Mouse (Mus musculus): ENCODE data around the gene Nt5dc2. TPM values are rescaled to one million over a fixed set of nuclear protein-coding genes. Genes with fewer than 3 reads are reported as not detected.

Gene Nt5dc2
- polyA plus RNA-seq, 1 experiment from 2014 or later = 324 TPM

DNA sequence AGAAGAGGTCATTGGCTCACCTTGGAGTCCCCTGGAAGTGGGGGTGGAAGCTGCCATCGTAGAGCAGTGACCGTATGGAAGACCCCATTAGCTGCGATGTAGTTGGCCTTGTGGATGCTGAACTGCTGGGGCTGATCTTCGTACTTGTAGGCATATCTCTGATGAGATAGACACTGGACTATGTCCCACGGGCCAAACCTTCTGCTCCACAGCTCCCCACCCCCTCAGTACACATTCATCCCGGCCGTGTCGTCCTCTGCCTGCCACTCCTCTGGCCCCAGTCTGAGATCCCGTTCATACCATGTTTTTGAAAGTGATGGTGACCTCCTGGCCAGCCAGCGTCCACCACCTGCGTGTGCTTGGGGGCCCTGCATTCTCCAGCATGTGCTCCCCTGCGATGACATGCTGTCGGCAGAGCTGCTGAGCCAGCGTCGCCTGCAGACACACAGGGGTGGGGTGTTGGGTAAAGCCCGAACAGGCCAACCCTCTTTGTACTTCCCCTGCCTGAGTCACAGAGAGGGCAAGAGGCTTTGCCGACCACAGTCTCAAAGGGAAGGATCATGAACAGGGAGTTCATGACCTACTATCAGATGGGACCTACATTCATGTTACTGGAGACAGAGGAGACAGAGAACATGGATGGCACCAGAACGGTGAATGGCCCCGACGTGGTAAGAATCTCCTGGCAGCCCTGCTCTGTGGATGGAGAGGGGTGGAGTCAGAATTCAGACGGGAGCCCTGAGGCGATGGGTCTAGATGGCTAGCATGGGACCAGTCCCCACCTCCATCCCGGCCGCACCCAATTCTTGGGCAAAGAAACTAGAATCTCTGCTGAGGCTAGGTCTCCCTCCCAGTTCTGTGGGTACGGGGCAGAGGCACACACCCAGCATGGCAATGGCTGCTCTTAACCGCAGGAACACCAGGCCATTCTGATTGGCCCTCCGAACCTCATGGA is 29.6 kb downstream of the Nt5dc2 start:
- WGBS = 64% methylated on average over 27 of the region's 27 CpGs
- Histone ChIP-seq H3K9ac (replicated peaks; ENCODE audit: low read depth, low read length) (no peak overlapping the region), H3K4me2 (replicated peaks; ENCODE audit: low read depth, low read length) (no peak overlapping the region), H3K27me3 (ENCODE audit: control insufficient read depth, insufficient read depth, low read length) (no peaks in the 10 kb centered on the region), H3K36me3 (ENCODE audit: control insufficient read depth, insufficient read depth, low read length) (no peaks in the 10 kb centered on the region), H3K9me3 (ENCODE audit: control insufficient read depth, low read depth, low read length) (no peaks in the 10 kb centered on the region), H3K27ac (ENCODE audit: low read length) (no peak overlapping the region), H3K4me1 (ENCODE audit: control insufficient read depth, insufficient read depth, low read length) (no peaks in the 10 kb centered on the region), H3K4me3 (ENCODE audit: low read depth, low read length) (no peak overlapping the region)
- ATAC-seq (ENCODE audit: insufficient number of reproducible peaks, insufficient read depth, low FRiP score, low read depth) = no peak

- Histone ChIP-seq H3K4me2 (replicated peaks; ENCODE audit: low read depth, low read length) (no peak overlapping the region), H3K4me1 (ENCODE audit: control insufficient read depth, insufficient read depth, low read length) (0 out of 2 replicates have a peak, but pooled peaks cover 3% of the 10 kb centered on the region), H3K27me3 (ENCODE audit: control insufficient read depth, insufficient read depth, low read length) (no peaks in the 10 kb centered on the region), H3K9ac (replicated peaks; ENCODE audit: low read depth, low read length) (no peak overlapping the region), H3K36me3 (ENCODE audit: control insufficient read depth, insufficient read depth, low read length) (no peaks in the 10 kb centered on the region), H3K27ac (ENCODE audit: low read length) (no peak overlapping the region), H3K9me3 (ENCODE audit: control insufficient read depth, low read depth, low read length) (no peaks in the 10 kb centered on the region), H3K4me3 (ENCODE audit: low read depth, low read length) (no peak overlapping the region)
- WGBS = 87% methylated on average over 7 of the region's 7 CpGs
- ATAC-seq (ENCODE audit: insufficient number of reproducible peaks, insufficient read depth, low FRiP score, low read depth) = no peak
These were observed 30.3 kb downstream of the Nt5dc2 start for GRCm38 (mm10) chr14:31161191-31161590.

- Histone ChIP-seq H3K36me3 (ENCODE audit: control insufficient read depth, insufficient read depth, low read length) (no peaks in the 10 kb centered on the region), H3K27me3 (ENCODE audit: control insufficient read depth, insufficient read depth, low read length) (no peaks in the 10 kb centered on the region), H3K27ac (ENCODE audit: low read length) (no peak overlapping the region), H3K4me1 (ENCODE audit: control insufficient read depth, insufficient read depth, low read length) (0 out of 2 replicates have a peak, but pooled peaks cover 3% of the 10 kb centered on the region), H3K9ac (replicated peaks; ENCODE audit: low read depth, low read length) (no peak overlapping the region), H3K9me3 (ENCODE audit: control insufficient read depth, low read depth, low read length) (no peaks in the 10 kb centered on the region), H3K4me2 (replicated peaks; ENCODE audit: low read depth, low read length) (no peak overlapping the region), H3K4me3 (ENCODE audit: low read depth, low read length) (no peak overlapping the region)
- ATAC-seq (ENCODE audit: insufficient number of reproducible peaks, insufficient read depth, low FRiP score, low read depth) = no peak
- 72% methylated on average over 10 of the region's 10 CpGs for WGBS
These were observed 30.8 kb downstream of the Nt5dc2 start for GRCm38 (mm10) chr14:31161638-31162037.

GRCm38 (mm10) chr14:31164067-31164466 is 33.2 kb downstream of the Nt5dc2 start:
- no peak overlapping the region for H3K9ac ChIP-seq (replicated peaks; ENCODE audit: low read depth, low read length)
- H3K4me3 ChIP-seq (ENCODE audit: low read depth, low read length) = no peak overlapping the region
- 0 out of 2 replicates have a peak, but pooled peaks cover 3% of the 10 kb centered on the region for H3K4me1 ChIP-seq (ENCODE audit: control insufficient read depth, insufficient read depth, low read length)
- no peak overlapping the region for H3K4me2 ChIP-seq (replicated peaks; ENCODE audit: low read depth, low read length)
- H3K27me3 ChIP-seq (ENCODE audit: control insufficient read depth, insufficient read depth, low read length) = no peaks in the 10 kb centered on the region
- ATAC-seq (ENCODE audit: insufficient number of reproducible peaks, insufficient read depth, low FRiP score, low read depth) = no peak
- H3K9me3 ChIP-seq (ENCODE audit: control insufficient read depth, low read depth, low read length) = no peaks in the 10 kb centered on the region
- H3K27ac ChIP-seq (ENCODE audit: low read length) = no peak overlapping the region
- H3K36me3 ChIP-seq (ENCODE audit: control insufficient read depth, insufficient read depth, low read length) = no peaks in the 10 kb centered on the region
- 67% methylated on average over 8 of the region's 8 CpGs for WGBS

- Histone ChIP-seq H3K4me2 (replicated peaks; ENCODE audit: low read depth, low read length) (no peak overlapping the region), H3K27me3 (ENCODE audit: control insufficient read depth, insufficient read depth, low read length) (no peaks in the 10 kb centered on the region), H3K27ac (ENCODE audit: low read length) (no peak overlapping the region), H3K4me1 (ENCODE audit: control insufficient read depth, insufficient read depth, low read length) (0 out of 2 replicates have a peak, but pooled peaks cover 3% of the 10 kb centered on the region), H3K4me3 (ENCODE audit: low read depth, low read length) (no peak overlapping the region), H3K9ac (replicated peaks; ENCODE audit: low read depth, low read length) (no peak overlapping the region), H3K36me3 (ENCODE audit: control insufficient read depth, insufficient read depth, low read length) (no peaks in the 10 kb centered on the region), H3K9me3 (ENCODE audit: control insufficient read depth, low read depth, low read length) (no peaks in the 10 kb centered on the region)
- WGBS = 74% methylated on average over 2 of the region's 2 CpGs
- ATAC-seq (ENCODE audit: insufficient number of reproducible peaks, insufficient read depth, low FRiP score, low read depth) = no peak
These were observed 34.2 kb downstream of the Nt5dc2 start for GRCm38 (mm10) chr14:31165010-31165409.

- 0 out of 2 replicates have a peak, but pooled peaks cover 3% of the 10 kb centered on the region for H3K4me1 ChIP-seq (ENCODE audit: control insufficient read depth, insufficient read depth, low read length)
- H3K4me3 ChIP-seq (ENCODE audit: low read depth, low read length) = no peak overlapping the region
- H3K36me3 ChIP-seq (ENCODE audit: control insufficient read depth, insufficient read depth, low read length) = peaks cover 3% of the 10 kb centered on the region; the same call in 1 of the 2 replicates
- no peaks in the 10 kb centered on the region for H3K9me3 ChIP-seq (ENCODE audit: control insufficient read depth, low read depth, low read length)
- no peak overlapping the region for H3K27ac ChIP-seq (ENCODE audit: low read length)
- no peaks in the 10 kb centered on the region for H3K27me3 ChIP-seq (ENCODE audit: control insufficient read depth, insufficient read depth, low read length)
- 52% methylated on average over 7 of the region's 7 CpGs for WGBS
- H3K9ac ChIP-seq (replicated peaks; ENCODE audit: low read depth, low read length) = no peak overlapping the region
- no peak overlapping the region for H3K4me2 ChIP-seq (replicated peaks; ENCODE audit: low read depth, low read length)
- ATAC-seq (ENCODE audit: insufficient number of reproducible peaks, insufficient read depth, low FRiP score, low read depth) = no peak
These were observed 34.6 kb downstream of the Nt5dc2 start for GRCm38 (mm10) chr14:31165458-31165857.

DNA sequence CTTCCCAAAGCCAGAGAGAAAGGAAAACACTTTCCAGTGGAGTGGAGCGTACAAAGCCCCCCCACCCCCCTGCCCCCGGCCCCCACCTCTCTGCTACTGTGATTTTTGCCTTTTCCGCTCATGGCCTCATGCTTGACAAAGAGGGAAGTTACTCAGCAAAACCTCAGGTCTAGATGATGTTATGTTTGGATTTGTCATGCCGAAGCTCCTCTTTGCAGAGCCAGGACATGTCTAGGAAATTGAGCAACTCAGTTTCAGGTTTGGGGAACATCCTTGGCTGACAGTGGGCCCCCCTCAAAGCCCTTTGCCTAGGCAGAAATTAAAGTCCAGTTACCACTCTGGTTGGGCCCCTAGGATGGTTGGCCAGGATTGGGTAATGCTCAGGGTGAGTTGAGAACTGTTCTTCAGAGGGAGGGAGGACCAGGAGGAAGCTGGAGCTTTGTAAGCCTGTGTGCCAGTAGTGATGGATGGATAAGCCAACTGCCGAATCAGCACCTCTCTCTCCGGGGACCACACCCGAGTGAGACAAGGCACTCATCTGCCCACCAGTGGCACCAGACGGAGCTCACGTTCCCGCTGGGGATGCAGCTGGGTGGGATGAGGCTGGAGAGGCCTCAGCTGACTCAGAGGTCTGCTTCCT is 35.3 kb downstream of the Nt5dc2 start:
- no peak for ATAC-seq (ENCODE audit: insufficient number of reproducible peaks, insufficient read depth, low FRiP score, low read depth)
- Histone ChIP-seq H3K4me1 (ENCODE audit: control insufficient read depth, insufficient read depth, low read length) (0 out of 2 replicates have a peak, but pooled peaks cover 3% of the 10 kb centered on the region), H3K9ac (replicated peaks; ENCODE audit: low read depth, low read length) (no peak overlapping the region), H3K4me3 (ENCODE audit: low read depth, low read length) (no peak overlapping the region), H3K27ac (ENCODE audit: low read length) (no peak overlapping the region), H3K4me2 (replicated peaks; ENCODE audit: low read depth, low read length) (no peak overlapping the region; the same call in 1 of the 2 replicates), H3K9me3 (ENCODE audit: control insufficient read depth, low read depth, low read length) (no peaks in the 10 kb centered on the region), H3K27me3 (ENCODE audit: control insufficient read depth, insufficient read depth, low read length) (no peaks in the 10 kb centered on the region), H3K36me3 (ENCODE audit: control insufficient read depth, insufficient read depth, low read length) (peaks cover 10% of the 10 kb centered on the region)
- 41% methylated on average over 10 of the region's 10 CpGs for WGBS

GRCm38 (mm10) chr14:31166827-31167226 is 36.0 kb downstream of the Nt5dc2 start:
- no peak overlapping the region for H3K9ac ChIP-seq (replicated peaks; ENCODE audit: low read depth, low read length)
- peak overlapping the region; percentile 14; the same call in 1 of the 2 replicates for H3K4me2 ChIP-seq (replicated peaks; ENCODE audit: low read depth, low read length)
- 0 out of 2 replicates have a peak overlapping the region, but pooled peaks have one; percentile 3 for H3K4me3 ChIP-seq (ENCODE audit: low read depth, low read length)
- H3K27ac ChIP-seq (ENCODE audit: low read length) = no peak overlapping the region
- H3K9me3 ChIP-seq (ENCODE audit: control insufficient read depth, low read depth, low read length) = no peaks in the 10 kb centered on the region
- peaks cover 17% of the 10 kb centered on the region for H3K36me3 ChIP-seq (ENCODE audit: control insufficient read depth, insufficient read depth, low read length)
- 0 out of 2 replicates have a peak, but pooled peaks cover 3% of the 10 kb centered on the region for H3K4me1 ChIP-seq (ENCODE audit: control insufficient read depth, insufficient read depth, low read length)
- no peak for ATAC-seq (ENCODE audit: insufficient number of reproducible peaks, insufficient read depth, low FRiP score, low read depth)
- H3K27me3 ChIP-seq (ENCODE audit: control insufficient read depth, insufficient read depth, low read length) = no peaks in the 10 kb centered on the region
- 62% methylated on average over 9 of the region's 9 CpGs for WGBS
